Mouse (Mus musculus) frontal cortex, postnatal 25 days (tissue): ENCODE data around the gene Arpc4.
A peak's percentile ranks its signal among the peaks of the same experiment; 100 is the strongest.
"Not testable (repeated sequence)": the region's sequence is repeated elsewhere in the genome, so short reads cannot be mapped to it uniquely, and the experiment has no call there.

ENCODE experiments used
- DNase-seq, 2 experiments: peaks; one replicate each; pipeline ENCODE4 v3.0.0; 2022; ENCODE audit warnings: low spot score in 2 of 2

The Arpc4 gene

GRCm38 (mm10) chr6:113377496-113378385 is at the start of gene Arpc4, which contains the start of gene Tada3:
Gene Arpc4, plus strand, starts transcription at chr6:113378115.
Gene Tada3, minus strand, starts transcription at chr6:113377883.
- DNase-seq, result peak; percentile 83 to 84

- no peak for DNase-seq
These were observed 48.5 kb upstream of the Arpc4 start for GRCm38 (mm10) chr6:113329396-113329795.

GRCm38 (mm10) chr6:113330547-113330946 is 47.4 kb upstream of the Arpc4 start:
- no peak for DNase-seq

- DNase-seq, result no peak
These were observed 46.2 kb upstream of the Arpc4 start for GRCm38 (mm10) chr6:113331721-113332120.

GRCm38 (mm10) chr6:113332734-113333133 is 45.2 kb upstream of the Arpc4 start:
- DNase-seq, result not testable (repeated sequence)

GRCm38 (mm10) chr6:113333137-113333950 is 44.6 kb upstream of the Arpc4 start:
- peak in 1 of 2 experiments; percentile 56 for DNase-seq

- no peak for DNase-seq
These were observed 43.7 kb upstream of the Arpc4 start for GRCm38 (mm10) chr6:113334216-113334615.

- DNase-seq, result no peak
These were observed 40.9 kb upstream of the Arpc4 start for GRCm38 (mm10) chr6:113336852-113337620.

GRCm38 (mm10) chr6:113341574-113341973 is 36.3 kb upstream of the Arpc4 start:
- DNase-seq, result no peak

- no peak for DNase-seq
These were observed 35.6 kb upstream of the Arpc4 start for GRCm38 (mm10) chr6:113342297-113342696.

- peak; percentile 50 to 60 for DNase-seq
These were observed 34.5 kb upstream of the Arpc4 start, which contains the start of gene Camk1 for GRCm38 (mm10) chr6:113343177-113344092. Gene Camk1, minus strand, starts transcription at chr6:113343984.

GRCm38 (mm10) chr6:113344321-113344720 is 33.6 kb upstream of the Arpc4 start:
- DNase-seq, result no peak

- DNase-seq, result no peak
These were observed 31.0 kb upstream of the Arpc4 start for GRCm38 (mm10) chr6:113346897-113347296.

- DNase-seq, result no peak
These were observed 27.4 kb upstream of the Arpc4 start for GRCm38 (mm10) chr6:113350538-113350937.

- DNase-seq, result no peak
These were observed 26.8 kb upstream of the Arpc4 start for GRCm38 (mm10) chr6:113351161-113351560.

- no peak for DNase-seq
These were observed 26.3 kb upstream of the Arpc4 start for GRCm38 (mm10) chr6:113351653-113352052.

GRCm38 (mm10) chr6:113352820-113353219 is 25.1 kb upstream of the Arpc4 start:
- DNase-seq, result no peak

- no peak for DNase-seq
These were observed 24.2 kb upstream of the Arpc4 start for GRCm38 (mm10) chr6:113353696-113354095.

GRCm38 (mm10) chr6:113361476-113361875 is 16.4 kb upstream of the Arpc4 start:
- DNase-seq, result no peak

- DNase-seq, result no peak
These were observed 15.7 kb upstream of the Arpc4 start for GRCm38 (mm10) chr6:113362241-113362640.
